ENCODE assay signal across 10 mouse cellular contexts in the genomic region with DNA sequence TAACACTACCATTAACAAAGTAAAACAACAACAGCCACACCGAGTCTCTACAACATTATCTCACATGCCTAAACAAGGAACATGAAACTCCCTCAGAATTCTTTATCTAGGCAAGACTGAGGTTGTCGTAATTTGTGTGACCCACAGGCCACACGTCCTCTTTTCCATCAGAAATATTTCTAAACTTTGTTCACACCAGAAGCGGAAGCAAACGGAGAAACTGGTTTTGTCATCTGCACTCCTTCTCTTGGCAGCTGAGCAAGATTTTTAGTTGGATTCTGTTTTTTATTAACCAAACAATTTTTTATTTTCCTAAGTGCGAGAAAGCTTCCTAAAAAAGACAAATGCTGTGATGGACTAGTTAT.
DNase-seq lines count a peak whose midpoint lies in the region; ATAC-seq and TF ChIP-seq lines count a peak whose summit lies in the region.
"Had no signal": no experiment of that assay in that cellular context is flagged by ENCODE, and none has a peak within 500 bp of the region (broad histone marks: within the 10 kb centered on the region; RNA-seq: fewer than 3 reads in every experiment).

No protein-coding gene starts in this region.

- peak in 1 of 2 experiments; percentile 23 for DNase-seq in heart, adult 2 months
- DNase-seq in heart, postnatal 25 days (ENCODE audit: low spot score), result no peak
- no peak for DNase-seq in midbrain, embryonic 11.5 days (ENCODE audit: low spot score, missing footprints)
- DNase-seq in spleen, postnatal 10 days (ENCODE audit: low spot score in 2 of 2), result no peak
- DNase-seq in embryo, embryonic 11 days, result no peak
- DNase-seq: spleen, adult 18-20 months had no signal

- TF ChIP-seq EP300 in heart, adult 2 months (IDR thresholded peaks at IDR 0.05; ENCODE audit: insufficient read depth, low read depth, low read length), result no peak

- ATAC-seq in midbrain, embryonic 11.5 days (ENCODE audit: low FRiP score), result peak; percentile 15; the same call in 1 of the 2 replicates
- no peak for ATAC-seq in midbrain, embryonic 13.5 days
- ATAC-seq in kidney, embryonic 15.5 days (replicated peaks; ENCODE audit: low FRiP score), result no peak
- ATAC-seq in stomach, embryonic 14.5 days (ENCODE audit: insufficient number of reproducible peaks, insufficient read depth, low FRiP score, low read depth), result no peak

- no peaks in the 10 kb centered on the region for H3K79me2 ChIP-seq in heart, adult 2 months (replicated peaks; ENCODE audit: control insufficient read depth, insufficient read depth, low read length)

- TF ChIP-seq POLR2A in heart, adult 2 months (IDR thresholded peaks at IDR 0.05; ENCODE audit: insufficient read depth, low read depth, low read length), result no peak

- no peaks in the 10 kb centered on the region for H3K27me3 ChIP-seq in heart, adult 2 months (ENCODE audit: control insufficient read depth, insufficient read depth, low read length)
- no peaks in the 10 kb centered on the region for H3K27me3 ChIP-seq in midbrain, embryonic 11.5 days (ENCODE audit: control insufficient read depth, insufficient read depth, low read length)
- H3K27me3 ChIP-seq in midbrain, embryonic 13.5 days, result no peaks in the 10 kb centered on the region
- no peaks in the 10 kb centered on the region for H3K27me3 ChIP-seq in kidney, embryonic 15.5 days
- no peaks in the 10 kb centered on the region for H3K27me3 ChIP-seq in stomach, embryonic 14.5 days (ENCODE audit: control insufficient read depth, insufficient read depth, low read length)
- H3K27me3 ChIP-seq: CH12.LX had no signal

- peaks cover 13% of the 10 kb centered on the region for H3K4me1 ChIP-seq in heart, adult 2 months (ENCODE audit: control insufficient read depth, insufficient read depth, low read length)
- H3K4me1 ChIP-seq in midbrain, embryonic 11.5 days (ENCODE audit: control insufficient read depth, insufficient read depth, low read length), result peaks cover 19% of the 10 kb centered on the region
- peaks cover 41% of the 10 kb centered on the region for H3K4me1 ChIP-seq in midbrain, embryonic 13.5 days (replicated peaks)
- peaks cover 23% of the 10 kb centered on the region for H3K4me1 ChIP-seq in kidney, embryonic 15.5 days
- peaks cover 15% of the 10 kb centered on the region for H3K4me1 ChIP-seq in stomach, embryonic 14.5 days (ENCODE audit: control insufficient read depth, insufficient read depth, low read length)

- no peak for TF ChIP-seq CTCF in heart, adult 2 months (IDR thresholded peaks at IDR 0.05)

- H3K9me3 ChIP-seq in midbrain, embryonic 11.5 days (ENCODE audit: control insufficient read depth, low read length), result no peaks in the 10 kb centered on the region
- H3K9me3 ChIP-seq in midbrain, embryonic 13.5 days, result no peaks in the 10 kb centered on the region
- H3K9me3 ChIP-seq in kidney, embryonic 15.5 days (replicated peaks), result no peaks in the 10 kb centered on the region
- no peaks in the 10 kb centered on the region for H3K9me3 ChIP-seq in stomach, embryonic 14.5 days (ENCODE audit: control insufficient read depth, low read depth, low read length)

- H3K4me2 ChIP-seq in midbrain, embryonic 11.5 days, result no peak overlapping the region
- no peak overlapping the region for H3K4me2 ChIP-seq in midbrain, embryonic 13.5 days (replicated peaks)
- peak overlapping the region; percentile 34 for H3K4me2 ChIP-seq in kidney, embryonic 15.5 days
- H3K4me2 ChIP-seq in stomach, embryonic 14.5 days (replicated peaks; ENCODE audit: low read depth, low read length), result peak overlapping the region; percentile 30

- H3K36me3 ChIP-seq in heart, adult 2 months (ENCODE audit: control insufficient read depth, insufficient read depth, low read length), result peaks cover 6% of the 10 kb centered on the region; the same call in 1 of the 2 replicates
- no peaks in the 10 kb centered on the region for H3K36me3 ChIP-seq in midbrain, embryonic 11.5 days (ENCODE audit: control insufficient read depth, insufficient read depth, low read length)
- no peaks in the 10 kb centered on the region for H3K36me3 ChIP-seq in midbrain, embryonic 13.5 days
- H3K36me3 ChIP-seq in kidney, embryonic 15.5 days, result no peaks in the 10 kb centered on the region
- no peaks in the 10 kb centered on the region for H3K36me3 ChIP-seq in stomach, embryonic 14.5 days (ENCODE audit: control insufficient read depth, insufficient read depth, low read length)

- intact Hi-C loops in heart, adult 2 months (cut with DNase I), result no loop called here
- intact Hi-C loops in heart, postnatal 25 days (cut with DNase I), result no loop called here

- 9% methylated on average over 6 of the region's 6 CpGs for WGBS in heart, adult 2 months
- 67% methylated on average over 6 of the region's 6 CpGs for WGBS in midbrain, embryonic 11.5 days
- WGBS in midbrain, embryonic 13.5 days, result 60% methylated on average over 6 of the region's 6 CpGs
- WGBS in kidney, embryonic 15.5 days, result 43% methylated on average over 6 of the region's 6 CpGs
- WGBS in stomach, embryonic 14.5 days, result 13% methylated on average over 6 of the region's 6 CpGs

- H3K27ac ChIP-seq in heart, adult 2 months, result peak overlapping the region; percentile 81
- peak overlapping the region; percentile 22; the same call in 1 of the 2 replicates for H3K27ac ChIP-seq in midbrain, embryonic 11.5 days (ENCODE audit: low read depth, low read length)
- H3K27ac ChIP-seq in midbrain, embryonic 13.5 days, result no peak overlapping the region
- H3K27ac ChIP-seq in kidney, embryonic 15.5 days, result peak overlapping the region; percentile 67
- peak overlapping the region; percentile 87; the same call in 1 of the 2 replicates for H3K27ac ChIP-seq in stomach, embryonic 14.5 days (ENCODE audit: low read length)

- peak overlapping the region; percentile 45 for H3K4me3 ChIP-seq in heart, adult 2 months
- no peak overlapping the region for H3K4me3 ChIP-seq in midbrain, embryonic 11.5 days (ENCODE audit: low read depth, low read length)
- H3K4me3 ChIP-seq in midbrain, embryonic 13.5 days (replicated peaks), result no peak overlapping the region
- no peak overlapping the region; the same call in 1 of the 2 replicates for H3K4me3 ChIP-seq in kidney, embryonic 15.5 days (replicated peaks)
- H3K4me3 ChIP-seq in stomach, embryonic 14.5 days (ENCODE audit: low read depth, low read length), result no peak overlapping the region; the same call in 1 of the 2 replicates

- H3K9ac ChIP-seq in heart, adult 2 months (ENCODE audit: low read depth, low read length), result peak overlapping the region; percentile 62; the same call in 1 of the 2 replicates
- H3K9ac ChIP-seq in midbrain, embryonic 11.5 days (ENCODE audit: low read length), result no peak overlapping the region
- no peak overlapping the region for H3K9ac ChIP-seq in midbrain, embryonic 13.5 days (replicated peaks)
- no peak overlapping the region for H3K9ac ChIP-seq in kidney, embryonic 15.5 days
- H3K9ac ChIP-seq in stomach, embryonic 14.5 days (replicated peaks; ENCODE audit: low read depth, low read length), result no peak overlapping the region

Comparison
In these comparisons a context has a peak if more than half of its experiments do, and no peak if none do; other contexts are left out.
1. H3K4me2 ChIP-seq: peak in kidney, embryonic 15.5 days (single experiment) and stomach, embryonic 14.5 days (single experiment); none in midbrain, embryonic 11.5 days (single experiment) and midbrain, embryonic 13.5 days (single experiment).